Mouse (Mus musculus): ENCODE measurements around the gene Dld.

DNA sequence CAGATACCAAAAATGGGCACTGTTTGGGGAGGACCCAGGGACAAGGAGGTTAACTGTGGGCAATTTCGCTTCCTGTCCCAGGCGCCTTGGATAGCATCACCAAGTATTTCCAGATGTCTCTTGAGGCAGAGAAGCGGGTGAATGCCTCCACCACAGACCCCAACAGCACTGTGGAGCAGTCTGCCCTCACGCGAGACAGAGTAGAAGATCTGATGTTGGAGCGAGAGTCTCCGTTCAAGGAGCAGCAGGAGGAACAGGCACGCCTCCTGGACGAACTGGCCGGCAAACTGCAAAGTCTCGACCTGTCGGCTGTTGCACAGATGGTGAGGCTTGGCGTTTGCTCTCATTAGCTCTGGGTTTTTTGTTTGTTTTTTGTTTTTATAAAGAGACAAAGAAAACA, 30.4 kb downstream of the Dld start:
- TF ChIP-seq CTCF (conservative IDR thresholded peaks at IDR 0.05 in 1 of 2, IDR thresholded peaks at IDR 0.05 in 1 of 2; ENCODE audit: low read depth in 2 of 2, low read length in 2 of 2): no peak
- no peak for TF ChIP-seq CHD1 (IDR thresholded peaks at IDR 0.05; ENCODE audit: low read depth, low read length)
- TF ChIP-seq POLR2A (IDR thresholded peaks at IDR 0.05; ENCODE audit: low read depth, low read length): no peak
- TF ChIP-seq TCF12 (IDR thresholded peaks at IDR 0.05; ENCODE audit: low read depth, low read length): no peak

Measured in CH12.LX (cell line).